Mouse (Mus musculus) cerebellum, adult 2 months (tissue): ENCODE measurements around the gene Slc39a10.

Experiments
- CTCF ChIP-seq: fragments of 200-500 bp; IDR thresholded peaks from 2 replicates; pipeline ENCODE4 v1.5.1; 2011; ENCODE audit warnings: low read depth, mild to moderate bottlenecking, control low read depth, low read length, moderate library complexity, borderline replicate concordance; ENCODE audit not compliant: insufficient read depth
- POLR2A ChIP-seq: fragments of 200-500 bp; IDR thresholded peaks from 2 replicates; pipeline ENCODE4 v1.6.1; 2011; ENCODE audit warnings: low read length, control low read depth, borderline replicate concordance; ENCODE audit not compliant: insufficient read depth

DNA sequence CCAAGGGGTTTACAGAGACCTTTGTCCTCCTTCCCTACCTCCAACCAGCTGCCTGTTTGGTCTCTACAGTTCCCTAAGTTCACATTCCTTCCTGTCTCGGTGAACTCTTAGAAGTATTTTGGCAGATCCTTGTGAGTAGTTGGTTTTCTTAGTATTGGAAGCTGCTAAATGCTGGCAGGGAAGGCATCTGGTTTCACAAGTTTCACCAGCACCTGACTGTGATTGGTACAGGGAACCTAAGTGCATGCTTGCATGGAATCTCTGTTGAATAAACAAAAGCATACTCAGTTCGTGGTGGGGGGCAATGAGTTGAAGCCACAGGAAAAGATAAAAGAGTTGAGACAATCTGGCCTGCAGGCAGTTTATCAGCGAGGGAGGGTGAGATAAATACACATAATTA lies 7.4 kb downstream of the Slc39a10 start:
- no peak for TF ChIP-seq CTCF
- TF ChIP-seq POLR2A, result no peak
